Mouse (Mus musculus) bone marrow macrophage, adult 2 months (primary cell): ENCODE measurements around the gene Ott. TPM values are rescaled to one million over a fixed set of nuclear protein-coding genes. Genes with fewer than 3 reads are reported as not detected.
"Not testable (repeated sequence)": the region's sequence is repeated elsewhere in the genome, so short reads cannot be mapped to it uniquely, and the experiment has no call there.

Experiments
- H3K27ac ChIP-seq: 2 replicates; pipeline ENCODE4 v1.5.1; 2012; ENCODE audit warnings: low read depth, low read length; ENCODE audit not compliant: insufficient read depth
- H3K4me1 ChIP-seq: 2 replicates; pipeline ENCODE4 v1.6.1; 2012; ENCODE audit warnings: low read length; ENCODE audit not compliant: control insufficient read depth, insufficient read depth
- H3K4me3 ChIP-seq: 2 replicates; pipeline ENCODE4 v1.5.1; 2012; ENCODE audit warnings: mild to moderate bottlenecking, low read length, moderate library complexity; ENCODE audit not compliant: insufficient read depth
- polyA plus RNA-seq: library from polyadenylated mRNA; stranded (reverse); fragments of >200 nt; gene quantifications from 2 replicates; pipeline ENCODE4 v1.2.4, GENCODE M21; 2012; ENCODE audit not compliant: missing spikeins, insufficient read depth, insufficient read length

Gene Ott
- not detected in 2 replicates for polyA plus RNA-seq

DNA sequence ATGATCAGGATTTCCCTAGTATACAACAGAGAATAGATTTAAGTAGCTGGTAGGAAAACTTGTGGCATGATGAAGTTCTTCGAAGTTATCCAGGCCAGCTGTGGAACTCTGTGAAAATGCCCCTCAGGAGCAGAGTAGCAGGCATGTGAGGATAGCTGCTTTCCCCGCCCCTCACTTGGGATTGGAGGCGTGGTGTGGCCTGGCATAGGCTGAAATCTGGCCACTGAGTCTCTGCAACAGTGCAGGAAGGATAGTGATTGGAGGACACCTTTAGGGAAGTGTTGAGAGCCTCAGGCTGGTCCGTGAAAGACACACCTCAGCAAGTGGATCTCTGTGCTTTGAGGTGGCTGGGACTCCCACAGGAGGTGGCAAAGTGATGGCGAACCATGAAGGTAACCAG lies at the start of gene Ott:
TSS of gene Ott (plus strand) at position 301 of the 400 bp plus-strand sequence.
- H3K27ac ChIP-seq, H3K4me1 ChIP-seq, H3K4me3 ChIP-seq: not testable (repeated sequence)

Other genes starting within 250 kb of the Ott start
- gene Luzp4, start 216.6 kb upstream of the Ott start, polyA plus RNA-seq = not detected in 2 replicates
- not detected in 2 replicates for gene Gm15093, start 198.1 kb downstream of the Ott start, polyA plus RNA-seq